Mouse (Mus musculus) olfactory bulb, adult 2 months (tissue): ENCODE data around the gene Nsdhl. TPM values are rescaled to one million over a fixed set of nuclear protein-coding genes. Genes with fewer than 3 reads are reported as not detected.

Experiments
- H3K27ac ChIP-seq: fragments of 200-500 bp; 2 replicates; pipeline ENCODE4 v1.5.1; 2012; ENCODE audit warnings: low read depth, low read length; ENCODE audit not compliant: insufficient read depth
- H3K4me1 ChIP-seq: fragments of 200-500 bp; 2 replicates; pipeline ENCODE4 v1.6.1; 2012; ENCODE audit warnings: low read length; ENCODE audit not compliant: control insufficient read depth, insufficient read depth
- H3K4me3 ChIP-seq: fragments of 200-500 bp; 2 replicates; pipeline ENCODE4 v1.5.1; 2012; ENCODE audit warnings: mild to moderate bottlenecking, low read depth, low read length, moderate library complexity; ENCODE audit not compliant: insufficient read depth
- CTCF ChIP-seq: fragments of 200-500 bp; IDR thresholded peaks from 2 replicates; pipeline ENCODE4 v1.5.1; 2012; ENCODE audit warnings: low read depth, mild to moderate bottlenecking, low read length, moderate library complexity; ENCODE audit not compliant: insufficient read depth
- POLR2A ChIP-seq: fragments of 200-500 bp; IDR thresholded peaks from 2 replicates; pipeline ENCODE4 v1.6.1; 2012; ENCODE audit warnings: mild to moderate bottlenecking, low read depth, low read length, moderate library complexity; ENCODE audit not compliant: insufficient read depth
- WGBS: fragments of 180-500 bp; shearing (Covaris S2); methylation state at CpG from one replicate; pipeline ENCODE4 v1.1.7; 2018; 5-methylcytosine and 5-hydroxymethylcytosine counted together
- polyA plus RNA-seq: library from polyadenylated mRNA; stranded (reverse); fragments of >200 nt; gene quantifications from 2 replicates; pipeline ENCODE4 v1.2.4, GENCODE M21; 2012; ENCODE audit warnings: low replicate concordance; ENCODE audit not compliant: missing spikeins, insufficient read depth, insufficient read length

The Nsdhl gene
- polyA plus RNA-seq, 1 experiment, result not detected

- H3K27ac ChIP-seq, result no peak overlapping the region
- 64% methylated on average over 3 of the region's 3 CpGs for WGBS
- no peak overlapping the region for H3K4me3 ChIP-seq
These were observed 72.2 kb downstream of the Nsdhl start for GRCm38 (mm10) chrX:72990581-72990980.

GRCm38 (mm10) chrX:72992291-72992919, 74.0 kb downstream of the Nsdhl start:
- H3K27ac ChIP-seq, result no peak overlapping the region
- peaks cover 1% of the 10 kb centered on the region; the same call in 1 of the 2 replicates for H3K4me1 ChIP-seq
- TF ChIP-seq CTCF, result no peak
- TF ChIP-seq POLR2A, result no peak
- no peak overlapping the region for H3K4me3 ChIP-seq
- 64% methylated on average over 5 of the region's 5 CpGs for WGBS

More at GRCm38 (mm10) chrX:72990581-72990980, 72.2 kb downstream of the Nsdhl start:
- H3K4me1 ChIP-seq, result peaks cover 9% of the 10 kb centered on the region; the same call in 1 of the 2 replicates
- TF ChIP-seq CTCF, result no peak
- no peak for TF ChIP-seq POLR2A

GRCm38 (mm10) chrX:72995542-72995941, 77.2 kb downstream of the Nsdhl start:
- TF ChIP-seq CTCF, result no peak
- no peak for TF ChIP-seq POLR2A
- Histone ChIP-seq H3K27ac (no peak overlapping the region), H3K4me1 (no peaks in the 10 kb centered on the region), H3K4me3 (no peak overlapping the region)
- 75% methylated on average over 3 of the region's 3 CpGs for WGBS

- no peaks in the 10 kb centered on the region for H3K4me1 ChIP-seq
- no peak overlapping the region for H3K4me3 ChIP-seq
- 81% methylated on average over 5 of the region's 5 CpGs for WGBS
- TF ChIP-seq POLR2A (no peak), CTCF (no peak)
- H3K27ac ChIP-seq, result no peak overlapping the region
These were observed 84.8 kb downstream of the Nsdhl start for GRCm38 (mm10) chrX:73003110-73003509.

- TF ChIP-seq POLR2A, result no peak
- TF ChIP-seq CTCF, result no peak
- H3K4me1 ChIP-seq, result no peaks in the 10 kb centered on the region
- H3K27ac ChIP-seq, result no peak overlapping the region
- WGBS, result 80% methylated on average over 4 of the region's 4 CpGs
- H3K4me3 ChIP-seq, result no peak overlapping the region
These were observed 87.3 kb downstream of the Nsdhl start for GRCm38 (mm10) chrX:73005678-73006077.

- H3K4me3 ChIP-seq, result peak overlapping the region; percentile 37
- no peaks in the 10 kb centered on the region for H3K4me1 ChIP-seq
- 11% methylated on average over 26 of the region's 27 CpGs for WGBS
- TF ChIP-seq POLR2A (0 out of 2 replicates have a peak, but pooled peaks have one; percentile 29), CTCF (peak; percentile 79)
- peak overlapping the region; percentile 93 for H3K27ac ChIP-seq
These were observed 89.5 kb downstream of the Nsdhl start for GRCm38 (mm10) chrX:73007597-73008479.

Other genes starting within 250 kb of the Nsdhl start
- gene Gabrq, start 93.4 kb upstream of the Nsdhl start, polyA plus RNA-seq, result not detected in 2 replicates
- gene Cetn2, start 146 bp upstream of the Nsdhl start, polyA plus RNA-seq, result not detected in 2 replicates
- gene Zfp185, start 68.8 kb downstream of the Nsdhl start, polyA plus RNA-seq, result not detected in 2 replicates
- gene Pnma5, start 118.5 kb downstream of the Nsdhl start, polyA plus RNA-seq, result not detected in 2 replicates
- gene Pnma3, start 146.2 kb downstream of the Nsdhl start, polyA plus RNA-seq, result not detected in 2 replicates
- not detected in 2 replicates for gene Xlr4a, start 163.9 kb downstream of the Nsdhl start, polyA plus RNA-seq
- gene Xlr3a, start 178.5 kb downstream of the Nsdhl start, polyA plus RNA-seq, result not detected in 2 replicates
- not detected in 2 replicates for gene Gm14685, start 198.5 kb downstream of the Nsdhl start, polyA plus RNA-seq
- not detected in 2 replicates for gene Xlr5b, start 230.2 kb downstream of the Nsdhl start, polyA plus RNA-seq
- gene DXBay18, start 230.9 kb downstream of the Nsdhl start, polyA plus RNA-seq, result not detected in 2 replicates